Mouse (Mus musculus): ENCODE results near the gene Oas1c. TPM values are rescaled to one million over a fixed set of nuclear protein-coding genes. Genes with fewer than 3 reads are reported as not detected.
A peak's percentile ranks its signal among the peaks of the same experiment; 100 is the strongest.
"Not testable (repeated sequence)": the region's sequence is repeated elsewhere in the genome, so short reads cannot be mapped to it uniquely, and the experiment has no call there.

Gene Oas1c
- polyA plus RNA-seq, 1 experiment from 2014 or later: 0.65 TPM

DNA sequence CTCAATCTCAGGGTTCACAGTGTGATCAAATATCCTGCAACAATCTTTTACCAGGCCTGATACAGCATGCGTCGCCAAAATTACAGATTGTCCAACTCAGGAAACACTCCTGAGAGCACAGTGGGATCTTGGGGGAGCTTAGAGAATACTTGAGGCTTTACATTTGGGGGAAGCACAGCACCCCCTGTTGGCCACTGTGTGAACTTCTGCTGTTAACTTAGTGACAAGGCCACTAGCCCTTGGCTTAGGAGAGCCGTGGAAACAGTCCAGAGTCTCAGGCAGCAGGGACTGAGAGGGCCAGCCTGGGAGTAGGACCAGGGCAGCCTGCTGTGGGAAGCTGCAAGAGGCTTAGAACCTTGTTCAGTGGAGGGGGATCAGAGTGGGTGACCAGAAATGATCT, 3.6 kb upstream of the Oas1c start:
- Histone ChIP-seq H3K27ac (replicated peaks) (no peak overlapping the region), H3K4me3 (replicated peaks) (no peak overlapping the region), H3K27me3 (no peaks in the 10 kb centered on the region), H3K9me3 (replicated peaks) (peaks cover 16% of the 10 kb centered on the region; the same call in 1 of the 2 replicates), H3K4me2 (replicated peaks) (no peak overlapping the region), H3K36me3 (no peaks in the 10 kb centered on the region), H3K4me1 (peaks cover 12% of the 10 kb centered on the region), H3K9ac (no peak overlapping the region)
- ATAC-seq (ENCODE audit: insufficient number of reproducible peaks, low FRiP score, low TSS enrichment, low read depth): no peak
- 60% methylated on average over 3 of the region's 3 CpGs for WGBS

- 70% methylated on average over 6 of the region's 6 CpGs for WGBS
- no peaks in the 10 kb centered on the region for H3K27me3 ChIP-seq
- peak overlapping the region; percentile 43 for H3K4me3 ChIP-seq (replicated peaks)
- peak overlapping the region; percentile 59 for H3K4me2 ChIP-seq (replicated peaks)
- H3K27ac ChIP-seq (replicated peaks): no peak overlapping the region
- H3K9ac ChIP-seq: peak overlapping the region; percentile 9; the same call in 1 of the 2 replicates
- H3K9me3 ChIP-seq (replicated peaks): no peaks in the 10 kb centered on the region
- H3K36me3 ChIP-seq: no peaks in the 10 kb centered on the region
- peaks cover 12% of the 10 kb centered on the region for H3K4me1 ChIP-seq
- ATAC-seq (ENCODE audit: insufficient number of reproducible peaks, low FRiP score, low TSS enrichment, low read depth): no peak
Measured at GRCm38 (mm10) chr5:120813023-120813422, 709 bp upstream of the Oas1c start.

DNA sequence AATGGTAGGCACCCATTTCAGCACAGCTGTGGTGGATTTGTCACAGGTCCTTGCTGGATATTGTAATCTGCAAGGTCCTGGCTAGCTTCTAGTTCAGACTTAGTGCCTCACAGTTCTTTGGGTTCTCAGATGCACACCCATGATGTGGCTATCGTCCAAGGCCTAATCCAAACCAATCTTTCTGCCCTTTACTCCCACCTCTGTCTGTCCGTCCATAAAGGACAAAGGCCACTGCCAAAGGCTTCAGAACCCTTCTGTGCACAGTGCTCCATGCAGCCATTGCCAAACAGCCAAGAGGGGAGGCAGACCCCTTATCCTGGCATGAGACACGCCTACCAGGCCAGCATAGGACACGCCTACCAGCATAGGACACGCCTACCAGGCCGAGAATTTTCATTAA, 3.1 kb downstream of the Oas1c start:
- 32% methylated on average over 6 of the region's 6 CpGs for WGBS

DNA sequence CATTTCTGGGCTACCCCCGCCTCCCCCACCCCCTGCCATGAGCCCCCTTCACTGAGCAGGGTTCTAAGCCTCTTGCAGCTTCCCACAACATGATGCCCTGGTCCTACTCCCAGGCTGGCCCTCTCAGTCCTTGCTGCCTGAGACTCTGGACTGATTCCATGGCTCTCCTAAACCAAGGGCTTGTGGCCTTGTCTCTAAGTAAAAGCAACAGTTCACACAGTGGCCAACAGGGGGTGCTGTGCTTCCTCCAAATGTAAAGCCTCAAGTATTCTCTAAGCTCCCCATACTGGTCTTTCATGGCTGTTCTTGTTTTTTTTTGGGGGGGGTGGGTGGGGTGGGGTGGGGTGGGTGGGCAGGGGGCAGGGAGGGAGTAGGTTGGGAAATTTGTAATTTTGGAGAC, 5.9 kb downstream of the Oas1c start:
- ATAC-seq (ENCODE audit: insufficient number of reproducible peaks, low FRiP score, low TSS enrichment, low read depth): no peak
- H3K9me3 ChIP-seq (replicated peaks): no peaks in the 10 kb centered on the region
- 85% methylated on average over 1 of the region's 1 CpGs for WGBS
- H3K9ac ChIP-seq: no peak overlapping the region
- no peak overlapping the region for H3K4me2 ChIP-seq (replicated peaks)
- H3K27ac ChIP-seq (replicated peaks): no peak overlapping the region
- H3K4me1 ChIP-seq: no peaks in the 10 kb centered on the region
- H3K27me3 ChIP-seq: no peaks in the 10 kb centered on the region
- no peak overlapping the region for H3K4me3 ChIP-seq (replicated peaks)
- H3K36me3 ChIP-seq: no peaks in the 10 kb centered on the region

More for the DNA sequence above, 3.1 kb downstream of the Oas1c start:
- H3K9me3 ChIP-seq (replicated peaks): no peaks in the 10 kb centered on the region
- H3K4me3 ChIP-seq (replicated peaks): no peak overlapping the region
- ATAC-seq (ENCODE audit: insufficient number of reproducible peaks, low FRiP score, low TSS enrichment, low read depth): no peak
- H3K27me3 ChIP-seq: no peaks in the 10 kb centered on the region
- peaks cover 12% of the 10 kb centered on the region for H3K4me1 ChIP-seq
- H3K9ac ChIP-seq: no peak overlapping the region
- no peak overlapping the region for H3K27ac ChIP-seq (replicated peaks)
- H3K4me2 ChIP-seq (replicated peaks): no peak overlapping the region
- H3K36me3 ChIP-seq: no peaks in the 10 kb centered on the region

DNA sequence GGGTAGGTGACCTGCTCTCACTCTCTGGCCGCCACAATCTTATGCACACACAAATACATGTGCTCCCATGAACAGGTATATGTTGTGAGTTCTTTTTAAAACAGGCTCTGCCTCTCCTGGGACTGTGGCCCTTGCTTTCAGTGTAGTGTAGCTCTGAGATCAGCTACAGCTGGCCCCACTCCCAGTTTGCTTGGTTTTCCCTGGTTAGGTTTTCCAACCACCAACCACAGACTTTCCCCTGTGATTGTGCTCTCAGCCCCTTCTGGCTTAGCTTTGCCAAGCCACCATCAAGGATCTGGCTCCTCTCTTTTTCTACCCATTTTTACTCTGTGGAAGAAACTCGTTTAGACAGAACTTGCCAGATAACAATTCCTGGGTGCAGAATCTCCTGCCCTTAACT, 8.7 kb downstream of the Oas1c start:
- peak; percentile 66; the same call in 1 of the 2 replicates for ATAC-seq (ENCODE audit: insufficient number of reproducible peaks, low FRiP score, low TSS enrichment, low read depth)
- H3K27me3 ChIP-seq: no peaks in the 10 kb centered on the region
- H3K9me3 ChIP-seq (replicated peaks): no peaks in the 10 kb centered on the region
- no peak overlapping the region for H3K27ac ChIP-seq (replicated peaks)
- no peak overlapping the region for H3K9ac ChIP-seq
- no peak overlapping the region for H3K4me3 ChIP-seq (replicated peaks)
- H3K4me1 ChIP-seq: no peaks in the 10 kb centered on the region
- WGBS: 65% methylated on average over 2 of the region's 2 CpGs
- no peak overlapping the region for H3K4me2 ChIP-seq (replicated peaks)
- no peaks in the 10 kb centered on the region for H3K36me3 ChIP-seq

DNA sequence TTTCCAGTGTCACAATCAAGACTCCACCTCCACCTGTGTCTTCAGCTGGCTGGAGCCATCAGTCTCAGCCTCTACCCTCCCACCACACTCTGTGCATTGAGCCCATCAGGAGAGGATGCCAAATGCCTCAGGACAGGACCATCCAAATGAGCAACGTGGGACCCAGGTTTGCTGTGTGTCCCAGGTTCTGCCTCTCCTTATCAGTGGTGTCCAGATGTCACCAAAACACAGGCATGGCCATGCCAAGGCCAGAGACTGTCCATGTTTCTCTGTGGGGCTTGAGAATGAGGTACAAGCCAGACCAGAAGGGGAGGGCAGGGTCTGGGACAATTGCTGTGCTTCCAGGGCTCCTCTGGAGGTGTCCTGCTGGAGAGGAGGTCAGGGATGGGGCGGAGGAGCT, 13.4 kb downstream of the Oas1c start:
- WGBS: 62% methylated on average over 2 of the region's 2 CpGs
- not testable (repeated sequence) for H3K36me3 ChIP-seq; H3K9ac ChIP-seq; H3K4me1 ChIP-seq; H3K4me2 ChIP-seq (replicated peaks); H3K4me3 ChIP-seq (replicated peaks); H3K9me3 ChIP-seq (replicated peaks); H3K27ac ChIP-seq (replicated peaks); ATAC-seq (ENCODE audit: insufficient number of reproducible peaks, low FRiP score, low TSS enrichment, low read depth); H3K27me3 ChIP-seq

- 74% methylated on average over 5 of the region's 5 CpGs for WGBS
- not testable (repeated sequence) for H3K4me3 ChIP-seq (replicated peaks); ATAC-seq (ENCODE audit: insufficient number of reproducible peaks, low FRiP score, low TSS enrichment, low read depth); H3K27me3 ChIP-seq; H3K4me1 ChIP-seq; H3K4me2 ChIP-seq (replicated peaks); H3K36me3 ChIP-seq; H3K9me3 ChIP-seq (replicated peaks); H3K9ac ChIP-seq; H3K27ac ChIP-seq (replicated peaks)
Measured at GRCm38 (mm10) chr5:120798147-120798546, 14.2 kb downstream of the Oas1c start.

DNA sequence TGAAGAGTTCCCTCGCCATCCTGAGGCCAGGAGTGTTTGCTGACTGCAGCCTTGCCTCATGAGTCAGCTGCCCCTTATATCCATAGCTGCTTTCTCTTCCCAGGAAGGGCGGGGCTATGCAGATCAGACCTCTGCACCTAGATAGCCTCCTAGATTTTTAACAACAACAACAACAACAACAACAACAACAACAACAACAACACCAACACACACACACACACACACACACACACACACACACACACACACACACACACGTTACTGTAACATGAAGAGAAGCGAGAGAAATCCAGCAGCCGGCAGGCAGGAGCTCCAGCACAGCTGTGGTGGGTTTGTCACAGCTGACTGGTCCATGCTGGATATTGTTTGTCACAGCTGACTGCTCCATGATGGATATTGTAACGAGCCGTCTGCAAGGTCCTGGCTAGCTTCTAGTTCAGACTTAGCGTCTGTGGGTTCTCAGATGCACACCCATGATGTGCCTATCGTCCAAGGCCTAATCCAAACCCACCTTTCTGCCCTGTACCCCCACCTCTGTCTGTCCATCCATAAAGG, 16.8 kb downstream of the Oas1c start, which contains the start of gene Oas1e:
Gene Oas1e (minus strand): TSS at position 51 of the 555 bp plus-strand sequence.
- H3K4me1 ChIP-seq; H3K27me3 ChIP-seq; H3K9me3 ChIP-seq (replicated peaks); ATAC-seq (ENCODE audit: insufficient number of reproducible peaks, low FRiP score, low TSS enrichment, low read depth); H3K27ac ChIP-seq (replicated peaks); H3K36me3 ChIP-seq; H3K4me3 ChIP-seq (replicated peaks); H3K4me2 ChIP-seq (replicated peaks); H3K9ac ChIP-seq: not testable (repeated sequence)
- WGBS: 63% methylated on average over 9 of the region's 9 CpGs

DNA sequence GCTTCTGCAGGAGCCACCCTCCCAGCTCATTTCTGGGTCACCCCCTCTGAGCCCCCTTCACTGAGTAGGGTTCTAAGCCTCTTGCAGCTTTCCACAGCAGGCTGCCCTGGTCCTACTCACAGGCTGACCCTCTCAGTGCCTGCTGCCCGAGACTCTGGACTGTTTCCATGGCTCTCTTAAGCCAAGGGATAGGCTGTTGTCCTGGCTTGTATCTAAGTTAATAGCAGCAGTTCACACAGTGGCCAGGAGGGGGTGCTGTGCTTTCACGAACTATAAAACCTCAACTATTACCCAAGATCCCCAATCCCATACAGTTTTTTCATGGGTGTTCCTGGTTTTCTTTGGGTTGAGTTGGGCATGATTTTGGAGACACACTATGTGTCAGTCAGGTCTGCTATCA, 19.3 kb downstream of the Oas1c start:
- Histone ChIP-seq H3K4me2 (replicated peaks) (no peak overlapping the region), H3K4me1 (no peaks in the 10 kb centered on the region), H3K27ac (replicated peaks) (no peak overlapping the region), H3K27me3 (no peaks in the 10 kb centered on the region), H3K4me3 (replicated peaks) (no peak overlapping the region), H3K9me3 (replicated peaks) (no peaks in the 10 kb centered on the region), H3K9ac (no peak overlapping the region), H3K36me3 (no peaks in the 10 kb centered on the region)
- WGBS: 33% methylated on average over 2 of the region's 2 CpGs
- no peak for ATAC-seq (ENCODE audit: insufficient number of reproducible peaks, low FRiP score, low TSS enrichment, low read depth)

DNA sequence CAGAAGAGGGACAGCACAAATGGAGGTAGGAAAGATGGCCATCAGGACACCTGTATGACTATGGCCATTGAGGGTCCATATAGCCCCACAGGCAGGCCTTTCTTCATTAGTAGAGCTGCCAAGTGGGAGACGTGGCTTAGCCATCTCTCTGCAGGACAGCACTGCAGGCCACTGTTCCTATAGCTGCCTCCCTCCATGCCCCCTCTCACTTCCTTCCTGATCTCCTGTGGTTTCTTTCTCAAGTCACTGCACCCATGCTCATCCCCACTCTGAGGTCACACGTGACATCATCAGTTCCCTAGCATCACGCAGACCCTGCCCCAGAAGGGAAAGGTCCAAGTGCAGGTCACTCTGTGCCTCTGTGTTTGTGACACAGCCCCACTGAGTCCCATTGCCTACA, 25.3 kb downstream of the Oas1c start:
- Histone ChIP-seq H3K9ac (no peak overlapping the region), H3K4me1 (no peaks in the 10 kb centered on the region), H3K27me3 (no peaks in the 10 kb centered on the region), H3K9me3 (replicated peaks) (no peaks in the 10 kb centered on the region), H3K4me3 (replicated peaks) (no peak overlapping the region), H3K4me2 (replicated peaks) (no peak overlapping the region), H3K27ac (replicated peaks) (no peak overlapping the region), H3K36me3 (no peaks in the 10 kb centered on the region)
- WGBS: 68% methylated on average over 3 of the region's 3 CpGs
- no peak for ATAC-seq (ENCODE audit: insufficient number of reproducible peaks, low FRiP score, low TSS enrichment, low read depth)

GRCm38 (mm10) chr5:120782446-120782845, 29.9 kb downstream of the Oas1c start:
- 0 out of 2 replicates have a peak, but pooled peaks cover 5% of the 10 kb centered on the region for H3K4me1 ChIP-seq
- no peak for ATAC-seq (ENCODE audit: insufficient number of reproducible peaks, low FRiP score, low TSS enrichment, low read depth)
- WGBS: 70% methylated on average over 2 of the region's 2 CpGs

DNA sequence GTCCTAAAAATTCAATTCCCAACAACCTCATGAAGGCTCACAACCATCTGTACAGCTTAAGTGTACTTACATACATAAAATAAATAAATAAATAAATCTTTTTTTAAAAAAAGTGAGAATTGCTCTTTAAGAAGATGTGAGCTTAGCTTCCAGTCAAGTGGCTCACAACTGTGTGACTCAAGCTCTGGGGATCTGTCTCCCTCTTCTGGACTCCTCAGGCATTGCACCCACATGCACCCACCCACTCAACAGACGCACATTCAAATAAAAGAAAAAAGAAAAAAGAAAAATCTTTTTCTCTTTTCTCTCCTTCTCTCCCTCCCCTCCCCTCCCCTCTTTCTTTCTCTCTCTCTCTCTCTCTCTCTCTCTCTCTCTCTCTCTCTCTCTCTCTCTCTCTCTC, 30.7 kb downstream of the Oas1c start:
- Histone ChIP-seq H3K27ac (replicated peaks) (no peak overlapping the region), H3K4me1 (0 out of 2 replicates have a peak, but pooled peaks cover 5% of the 10 kb centered on the region), H3K9ac (no peak overlapping the region), H3K9me3 (replicated peaks) (no peaks in the 10 kb centered on the region), H3K4me2 (replicated peaks) (no peak overlapping the region), H3K4me3 (replicated peaks) (no peak overlapping the region), H3K36me3 (no peaks in the 10 kb centered on the region), H3K27me3 (no peaks in the 10 kb centered on the region)
- 90% methylated on average over 1 of the region's 1 CpGs for WGBS
- ATAC-seq (ENCODE audit: insufficient number of reproducible peaks, low FRiP score, low TSS enrichment, low read depth): no peak

More at GRCm38 (mm10) chr5:120782446-120782845, 29.9 kb downstream of the Oas1c start:
- H3K9me3 ChIP-seq (replicated peaks): no peaks in the 10 kb centered on the region
- H3K36me3 ChIP-seq: no peaks in the 10 kb centered on the region
- H3K27me3 ChIP-seq: no peaks in the 10 kb centered on the region
- H3K4me2 ChIP-seq (replicated peaks): no peak overlapping the region
- no peak overlapping the region for H3K27ac ChIP-seq (replicated peaks)
- H3K4me3 ChIP-seq (replicated peaks): no peak overlapping the region
- H3K9ac ChIP-seq: no peak overlapping the region
